Mouse (Mus musculus) mesoderm, embryonic 11.5 days (tissue): ENCODE results near the gene Slc25a20.
A peak's percentile ranks its signal among the peaks of the same experiment; 100 is the strongest.

Experiments
- DNase-seq: peaks from one replicate; pipeline ENCODE4 v3.0.0-alpha.2; 2012; ENCODE audit warnings: low read depth, low spot score

The Slc25a20 gene

DNA sequence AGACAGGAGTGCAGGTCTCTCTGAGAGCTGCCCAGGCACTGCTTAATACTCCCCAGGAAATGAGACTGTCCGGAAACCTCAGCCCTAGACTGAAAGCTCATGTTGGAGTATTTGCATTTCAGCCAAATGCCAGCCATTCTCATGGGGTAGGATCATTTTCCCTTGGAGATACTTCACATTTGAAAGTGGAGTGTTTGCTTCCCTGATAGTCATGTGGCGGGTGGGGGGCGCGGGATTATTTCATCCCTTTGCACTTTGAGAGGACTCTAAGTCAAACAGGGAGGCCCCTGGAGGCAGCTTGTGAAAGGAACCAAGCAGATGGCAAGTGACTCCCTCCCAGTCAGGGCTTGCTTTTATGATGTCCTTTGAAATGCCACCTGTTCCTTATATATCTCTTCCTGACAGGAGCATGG lies 24.6 kb downstream of the Slc25a20 start:
- DNase-seq: peak; percentile 78

DNA sequence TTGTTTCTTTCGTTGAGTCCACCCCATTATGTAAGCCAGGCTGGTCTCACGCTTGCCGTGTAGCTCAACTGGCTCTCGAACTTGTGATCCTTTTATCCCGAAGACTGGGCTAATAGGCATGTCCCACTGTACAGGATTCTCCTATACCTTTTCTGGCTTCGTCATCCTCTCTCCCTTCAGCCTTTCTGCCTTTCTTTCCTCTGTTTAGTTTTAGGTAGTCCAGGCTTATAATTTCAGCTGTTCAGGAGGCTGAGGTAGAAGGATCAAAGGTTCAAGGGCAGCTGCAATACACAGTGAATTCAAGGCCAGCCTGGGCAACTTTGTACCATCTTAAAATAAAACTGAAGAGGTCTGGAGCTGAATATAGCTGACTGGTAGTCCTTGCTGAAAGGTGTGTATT lies 25.3 kb downstream of the Slc25a20 start:
- no peak for DNase-seq

DNA sequence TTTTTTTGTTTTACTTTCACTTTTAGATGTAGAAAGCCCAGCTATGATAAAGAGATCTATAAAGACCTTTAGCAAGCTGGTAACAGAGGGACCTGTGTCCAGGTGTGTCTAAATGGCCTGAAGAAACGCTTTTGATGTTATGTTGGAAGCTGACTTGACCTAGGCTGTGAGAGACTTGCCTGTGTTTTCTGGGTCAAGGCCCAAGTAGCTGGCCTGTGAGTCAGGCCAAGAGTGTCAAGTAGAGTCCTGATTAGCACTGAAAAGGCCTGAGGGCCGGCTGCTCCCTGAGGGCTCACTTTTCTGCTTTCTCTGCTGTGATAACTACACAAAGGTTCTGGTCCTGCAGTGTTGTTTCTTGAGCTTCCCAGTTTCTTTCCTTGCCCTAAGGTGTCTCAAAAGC lies 25.8 kb downstream of the Slc25a20 start:
- no peak for DNase-seq

GRCm38 (mm10) chr9:108688451-108688850 lies 26.6 kb downstream of the Slc25a20 start:
- no peak for DNase-seq

- DNase-seq: peak; percentile 76
Observed at GRCm38 (mm10) chr9:108689106-108689505, 27.2 kb downstream of the Slc25a20 start, which contains the start of gene Prkar2a. TSS of gene Prkar2a (plus strand) at chr9:108689314.

DNA sequence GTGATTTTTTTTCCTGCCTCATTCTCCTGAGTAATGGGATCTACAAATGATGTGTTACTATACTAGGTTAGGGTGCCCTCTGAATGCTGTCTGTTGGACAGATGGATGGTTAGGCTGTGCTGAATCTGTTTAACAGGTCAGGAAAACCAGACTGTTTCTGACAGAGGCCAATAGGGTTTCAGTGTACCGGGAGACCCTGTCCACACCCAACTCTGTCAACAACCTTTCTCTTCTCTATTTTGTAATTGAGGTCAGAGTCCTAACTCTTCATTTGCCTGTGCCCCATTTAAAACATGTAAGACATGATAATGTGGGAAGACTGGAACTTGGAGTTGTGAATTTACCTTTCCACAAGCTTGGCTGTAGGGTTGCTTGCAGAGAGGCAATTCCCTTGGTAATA lies 28.1 kb downstream of the Slc25a20 start:
- no peak for DNase-seq

- DNase-seq: no peak
Observed at GRCm38 (mm10) chr9:108690914-108691313, 29.0 kb downstream of the Slc25a20 start.

- DNase-seq: no peak
Observed at GRCm38 (mm10) chr9:108691371-108691770, 29.5 kb downstream of the Slc25a20 start.

GRCm38 (mm10) chr9:108691846-108692225 lies 29.9 kb downstream of the Slc25a20 start:
- DNase-seq: peak; percentile 90

DNA sequence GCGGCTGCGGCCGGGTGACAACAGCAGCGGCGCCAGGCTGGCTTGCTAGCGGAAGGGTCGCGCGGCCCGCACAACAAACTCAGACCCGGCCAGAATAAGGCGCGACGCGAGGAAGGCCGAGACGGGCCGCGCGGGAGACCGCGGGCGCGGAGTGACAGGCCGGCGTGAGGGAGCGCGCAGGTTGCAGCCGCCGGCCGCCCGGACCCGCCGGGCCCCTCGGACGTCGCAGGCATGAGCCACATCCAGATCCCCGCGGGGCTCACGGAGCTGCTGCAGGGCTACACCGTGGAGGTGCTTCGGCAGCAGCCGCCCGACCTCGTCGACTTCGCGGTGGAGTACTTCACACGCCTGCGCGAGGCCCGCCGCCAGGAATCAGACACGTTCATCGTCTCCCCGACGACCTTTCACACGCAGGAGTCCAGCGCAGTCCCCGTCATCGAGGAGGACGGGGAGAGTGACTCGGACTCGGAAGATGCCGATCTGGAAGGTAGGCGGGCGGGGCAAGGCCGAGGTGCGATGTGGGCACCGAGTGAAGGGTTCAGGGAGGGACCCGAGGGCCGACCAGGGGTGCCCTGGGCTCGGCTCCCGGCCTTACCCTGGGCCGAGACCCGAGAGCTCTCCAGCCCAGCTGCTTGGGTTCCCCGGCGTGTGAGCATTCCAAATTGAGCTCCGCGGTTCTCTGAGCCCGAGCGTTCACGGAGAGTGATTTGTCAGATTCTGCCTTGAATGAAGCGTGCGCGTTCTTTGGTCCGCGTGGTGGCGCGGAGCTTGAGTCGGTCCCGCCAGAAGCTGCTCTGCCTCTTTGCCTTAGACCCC lies 30.5 kb downstream of the Slc25a20 start:
- DNase-seq: peak; percentile 71

DNA sequence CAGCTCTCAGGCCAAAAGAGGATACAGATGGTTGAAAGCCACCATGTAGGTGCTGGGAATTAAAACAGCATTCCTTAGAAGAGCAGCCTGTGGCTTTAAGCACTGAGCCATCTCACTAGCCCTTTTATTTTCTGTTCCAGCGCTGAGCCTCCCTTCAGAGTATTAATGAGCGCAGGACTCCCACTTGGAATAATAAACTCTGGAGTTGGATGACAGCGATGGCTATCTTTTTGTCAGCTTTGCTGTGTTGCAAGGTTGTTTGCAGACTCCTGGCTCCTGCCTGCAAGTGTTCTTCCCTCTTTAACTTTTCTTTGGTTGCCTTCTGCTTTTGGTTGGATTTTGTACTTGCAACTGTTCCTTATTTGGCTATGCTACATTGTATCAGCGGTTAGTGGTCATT lies 32.1 kb downstream of the Slc25a20 start:
- DNase-seq: no peak

DNA sequence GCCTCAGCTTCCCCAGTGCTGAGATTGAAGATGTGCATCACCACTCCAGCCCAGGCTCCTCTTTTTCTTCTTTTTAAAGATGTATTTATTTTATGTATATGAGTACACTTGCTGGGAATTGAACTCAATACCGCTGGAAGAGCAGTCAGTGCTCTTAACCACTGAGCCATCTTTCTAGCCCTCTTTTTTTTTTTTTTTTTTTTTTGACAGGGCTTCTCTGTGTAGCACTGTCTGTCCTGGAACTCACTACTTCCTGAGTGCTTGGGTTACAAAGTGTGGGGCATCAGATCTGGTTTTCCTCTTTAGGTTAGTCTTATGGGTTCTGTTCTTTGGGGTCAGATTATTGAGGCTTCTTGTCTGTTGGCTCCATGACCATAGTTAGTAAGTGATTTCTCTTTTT lies 32.6 kb downstream of the Slc25a20 start:
- DNase-seq: no peak

GRCm38 (mm10) chr9:108702476-108702875 lies 40.6 kb downstream of the Slc25a20 start:
- no peak for DNase-seq

GRCm38 (mm10) chr9:108703373-108704110 lies 41.7 kb downstream of the Slc25a20 start:
- no peak for DNase-seq

GRCm38 (mm10) chr9:108704591-108704990 lies 42.7 kb downstream of the Slc25a20 start:
- DNase-seq: no peak

DNA sequence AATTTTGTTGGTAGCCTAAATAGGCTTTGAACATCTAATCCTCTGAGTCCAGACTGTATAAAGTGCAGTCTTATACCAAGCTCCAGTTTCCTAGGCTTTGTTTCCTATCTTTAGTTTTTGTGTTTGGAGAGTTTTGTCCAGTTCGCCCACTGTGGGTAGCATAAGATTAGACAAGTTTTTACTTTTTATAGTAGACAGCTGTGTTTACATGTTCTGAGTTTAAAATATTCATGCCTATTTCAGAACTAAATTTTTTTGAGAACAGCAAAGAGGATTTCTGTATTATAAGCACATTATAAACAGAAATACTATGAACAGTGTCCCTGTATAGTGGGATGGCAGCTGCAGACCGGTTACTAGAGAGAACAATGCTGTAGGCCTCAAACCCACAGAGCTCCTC lies 45.3 kb downstream of the Slc25a20 start:
- DNase-seq: no peak

- DNase-seq: no peak
Observed at GRCm38 (mm10) chr9:108708833-108709232, 46.9 kb downstream of the Slc25a20 start.

- no peak for DNase-seq
Observed at GRCm38 (mm10) chr9:108710767-108711166, 48.9 kb downstream of the Slc25a20 start.

DNA sequence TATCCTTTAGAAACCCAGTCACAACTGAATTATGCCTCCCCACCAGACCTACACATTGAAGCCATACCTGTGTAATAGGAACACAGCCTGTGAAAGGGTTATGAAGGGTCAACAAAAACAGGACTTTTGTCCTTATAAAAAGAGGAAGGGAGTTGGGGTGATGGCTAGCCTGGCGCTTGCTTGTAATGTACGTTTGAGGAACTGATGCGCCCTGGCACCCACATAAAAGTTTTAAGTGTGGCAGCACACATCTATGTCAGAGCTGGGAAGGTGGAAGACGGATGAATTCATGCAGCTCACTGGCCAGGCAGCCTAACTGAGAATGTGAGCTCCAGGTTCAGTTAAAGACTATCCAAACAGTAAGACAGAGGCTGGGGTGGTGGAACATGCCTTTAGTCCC lies 54.3 kb downstream of the Slc25a20 start:
- DNase-seq: no peak

- no peak for DNase-seq
Observed at GRCm38 (mm10) chr9:108723751-108724150, 61.9 kb downstream of the Slc25a20 start.

GRCm38 (mm10) chr9:108726116-108726515 lies 64.2 kb downstream of the Slc25a20 start:
- DNase-seq: no peak

- DNase-seq: no peak
Observed at GRCm38 (mm10) chr9:108729050-108729449, 67.2 kb downstream of the Slc25a20 start.

DNA sequence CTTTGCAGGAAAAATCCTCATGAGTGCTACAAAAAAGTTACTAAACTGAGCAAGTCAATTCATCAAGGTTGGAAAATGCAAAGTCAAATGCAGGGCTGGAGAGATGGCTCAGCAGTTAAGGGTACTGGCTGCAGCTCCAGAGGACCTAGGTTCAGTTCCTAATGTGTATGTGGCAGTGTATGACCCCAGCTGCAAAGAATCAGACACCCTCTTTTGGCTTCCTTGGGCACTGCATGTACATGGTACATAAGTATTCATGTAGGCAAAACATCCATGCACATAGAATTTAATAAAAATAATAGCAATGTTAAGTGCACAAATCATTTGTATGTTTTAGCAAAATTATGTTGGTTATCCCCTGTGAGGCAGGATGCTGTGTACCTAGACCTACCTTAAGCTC lies 70.6 kb downstream of the Slc25a20 start:
- DNase-seq: no peak
